ENCODE assay signal across 9 mouse cellular contexts in genomic region chr4:128872992-128873391, GRCm38 (mm10). TPM values are rescaled to one million over a fixed set of nuclear protein-coding genes. Genes with fewer than 3 reads are reported as not detected.
DNase-seq lines count a peak whose midpoint lies in the region; ATAC-seq and TF ChIP-seq lines count a peak whose summit lies in the region.
"Had no signal": no experiment of that assay in that cellular context is flagged by ENCODE, and none has a peak within 500 bp of the region (broad histone marks: within the 10 kb centered on the region; RNA-seq: fewer than 3 reads in every experiment).

No protein-coding gene starts in this region.

- H3K4me2 ChIP-seq in lung, postnatal 0 days (replicated peaks; ENCODE audit: low read depth, low read length) = no peak overlapping the region

- no peak overlapping the region for H3K4me3 ChIP-seq in lung, postnatal 0 days (ENCODE audit: low read depth, low read length)
- H3K4me3 ChIP-seq in lung, adult 2 months (replicated peaks; ENCODE audit: extremely low read depth, low read depth, low read length) = no peak overlapping the region

- TF ChIP-seq CTCF in lung, postnatal 0 days (IDR thresholded peaks at IDR 0.05) = no peak
- no peak for TF ChIP-seq CTCF in lung, adult 2 months (IDR thresholded peaks at IDR 0.05; ENCODE audit: insufficient read depth, low read length)

- TF ChIP-seq POLR2A in lung, adult 2 months (IDR thresholded peaks at IDR 0.05; ENCODE audit: borderline replicate concordance, extremely low read depth, low read depth, low read length) = no peak

- peak; percentile 20 to 24 for DNase-seq in cerebellum, adult 18-20 months
- no peak for DNase-seq in cerebellum, adult 8-10 months
- DNase-seq in lung, postnatal 0 days (ENCODE audit: low spot score) = peak; percentile 30
- no peak for DNase-seq in lung, adult 2 months
- peak; percentile 41 to 47 for DNase-seq in layer of hippocampus, postnatal 36 days
- DNase-seq in right cerebral cortex, postnatal 10 days (ENCODE audit: low spot score in 2 of 2) = peak; percentile 88 to 92
- DNase-seq in thymus, postnatal 25 days = no peak

- 35% methylated on average over 19 of the region's 19 CpGs for WGBS in lung, postnatal 0 days
- 25% methylated on average over 19 of the region's 19 CpGs for WGBS in lung, adult 2 months

- no peak for ATAC-seq in lung, postnatal 0 days
- ATAC-seq in megakaryocyte progenitor cell, adult 5-6 weeks (replicated peaks; ENCODE audit: poor library complexity) = no peak

- H3K36me3 ChIP-seq in lung, postnatal 0 days (ENCODE audit: insufficient read depth, low read length) = no peaks in the 10 kb centered on the region

- no peaks in the 10 kb centered on the region for H3K27me3 ChIP-seq in lung, postnatal 0 days (replicated peaks; ENCODE audit: insufficient read depth, low read length)

- no peaks in the 10 kb centered on the region for H3K9me3 ChIP-seq in lung, postnatal 0 days (ENCODE audit: low read length)

- no peak overlapping the region for H3K27ac ChIP-seq in lung, postnatal 0 days (ENCODE audit: low read length)
- H3K27ac ChIP-seq: macrophage had no signal

- H3K4me1 ChIP-seq in lung, postnatal 0 days (ENCODE audit: insufficient read depth, low read depth, low read length) = no peaks in the 10 kb centered on the region
- no peaks in the 10 kb centered on the region for H3K4me1 ChIP-seq in lung, adult 2 months (ENCODE audit: control insufficient read depth, insufficient read depth, low read length)

- no peak for TF ChIP-seq EP300 in lung, postnatal 0 days (IDR thresholded peaks at IDR 0.05)

- H3K9ac ChIP-seq in lung, postnatal 0 days (replicated peaks; ENCODE audit: low read depth) = no peak overlapping the region

RNA-seq across cellular contexts. Expression of gene Trim62, which starts 10.4 kb away (rescaled TPM):
- 2.5 and 3.3 TPM in 2 replicates for polyA plus RNA-seq in lung, postnatal 0 days (2015; fragmentation: Nextera tagmentation; extraction: Ambion mirVana)
- 18.6 and 19.7 TPM in 2 replicates for polyA plus RNA-seq in lung, adult 2 months (2012; rRNA removed)
- total RNA-seq in layer of hippocampus, postnatal 36 days (2021) = 10 to 100 TPM; 13.9 to 14.2 TPM
- 0.62 and 0.66 TPM in 2 replicates for total RNA-seq in megakaryocyte progenitor cell, adult 5-6 weeks (2015)
- 0.33 and 0.41 TPM in 2 replicates for total RNA-seq in megakaryocyte progenitor cell, adult 5-6 weeks (2017)

Comparison
In these comparisons a context has a peak if more than half of its experiments do, and no peak if none do; other contexts are left out.
1. DNase-seq: peak in cerebellum, adult 18-20 months (2 of 2), lung, postnatal 0 days (single experiment), layer of hippocampus, postnatal 36 days (2 of 2) and right cerebral cortex, postnatal 10 days (2 of 2); none in cerebellum, adult 8-10 months (single experiment), lung, adult 2 months (single experiment) and thymus, postnatal 25 days (single experiment).
2. RNA of gene Trim62, which starts 10.4 kb away (total RNA-seq): 13.9 to 14.2 TPM in layer of hippocampus, postnatal 36 days; 0.33 to 0.66 TPM in megakaryocyte progenitor cell, adult 5-6 weeks; every median in the first group is over 4 times any median in the second.